Comparison of ENCODE assay signal across 25 mouse cellular contexts in the genomic region with DNA sequence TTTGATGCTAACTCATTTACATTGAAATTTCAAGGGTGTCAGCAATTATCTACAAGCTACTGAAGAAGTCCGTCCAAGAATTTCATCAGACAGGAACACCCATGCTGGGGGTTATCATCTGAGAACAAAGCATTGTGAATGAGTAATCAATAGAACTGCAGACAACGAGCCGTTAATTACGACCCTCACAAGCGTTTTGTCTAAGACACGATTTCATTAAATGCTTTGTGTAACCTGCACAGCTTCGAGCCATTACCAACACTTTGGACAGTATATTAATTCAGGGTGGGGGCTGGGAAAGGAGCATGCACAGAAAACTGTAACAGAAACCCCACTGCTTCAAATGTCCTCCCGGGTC.
DNase-seq lines count a peak whose midpoint lies in the region; ATAC-seq and TF ChIP-seq lines count a peak whose summit lies in the region.
"Had no signal": no experiment of that assay in that cellular context is flagged by ENCODE, and none has a peak within 500 bp of the region (broad histone marks: within the 10 kb centered on the region; RNA-seq: fewer than 3 reads in every experiment).

No protein-coding gene starts in this region.

- peak overlapping the region; percentile 6 for H3K27ac ChIP-seq in hindbrain, embryonic 13.5 days
- no peak overlapping the region for H3K27ac ChIP-seq in hindbrain, embryonic 10.5 days
- H3K27ac ChIP-seq in MEL (ENCODE audit: control insufficient read depth, low read depth, low read length), result peak overlapping the region; percentile 75
- H3K27ac ChIP-seq in liver, embryonic 16.5 days (ENCODE audit: low read length), result no peak overlapping the region
- H3K27ac ChIP-seq: embryonic facial prominence, embryonic 13.5 days; hindbrain, embryonic 12.5 days; kidney, embryonic 15.5 days; limb, embryonic 12.5 days; lung, embryonic 15.5 days had no signal

- no peak overlapping the region for H3K4me3 ChIP-seq in hindbrain, embryonic 13.5 days
- no peak overlapping the region for H3K4me3 ChIP-seq in hindbrain, embryonic 10.5 days
- H3K4me3 ChIP-seq in MEL (ENCODE audit: control insufficient read depth in 1 of 2, insufficient read depth in 1 of 2, low read depth in 2 of 2, low read length in 2 of 2), result peak overlapping the region; percentile 0 to 24; a peak in 1 of 4 replicates
- no peak overlapping the region for H3K4me3 ChIP-seq in liver, embryonic 16.5 days (ENCODE audit: low read depth, low read length)
- H3K4me3 ChIP-seq: embryonic facial prominence, embryonic 13.5 days; hindbrain, embryonic 12.5 days; kidney, embryonic 15.5 days; limb, embryonic 12.5 days; lung, embryonic 15.5 days; myocyte had no signal

- WGBS in hindbrain, embryonic 13.5 days, result 34% methylated on average over 8 of the region's 8 CpGs
- 77% methylated on average over 8 of the region's 8 CpGs for WGBS in hindbrain, embryonic 10.5 days
- WGBS in liver, embryonic 16.5 days (ENCODE audit: insufficient replicate concordance), result 32% methylated on average over 8 of the region's 8 CpGs

- DNase-seq in hindbrain, embryonic 10.5 days (ENCODE audit: low spot score), result no peak
- peak; percentile 50 for DNase-seq in MEL (ENCODE audit: low read depth, low spot score)
- DNase-seq in c-Kit-positive CD71-positive TER-119-negative erythroid progenitor cells, embryonic 14.5 days (ENCODE audit: low read depth), result peak; percentile 53
- no peak for DNase-seq in layer of hippocampus, adult 8-10 months (ENCODE audit: low spot score in 2 of 2)
- DNase-seq in cerebellum, adult 9-11 months, result no peak
- DNase-seq in testis, postnatal 10 days (ENCODE audit: low spot score), result no peak
- DNase-seq: adrenal gland, postnatal 25 days; B cell, adult 2 months; cerebellum, adult 9-10 months; gastrocnemius, postnatal 25 days; lung, postnatal 4 days; right cerebral cortex, postnatal 14 days; thymus, adult 18-20 months; thymus, postnatal 4 days had no signal

- ATAC-seq in hindbrain, embryonic 13.5 days (ENCODE audit: low FRiP score), result no peak
- peak; percentile 70 for ATAC-seq in liver, embryonic 16.5 days (ENCODE audit: low read depth)
- ATAC-seq: intestine, postnatal 0 days; Patski had no signal

- no peak for TF ChIP-seq POLR2A in MEL (IDR thresholded peaks at IDR 0.05; ENCODE audit: control insufficient read depth in 1 of 2, insufficient read depth in 1 of 2, low read depth in 1 of 2, low read length in 2 of 2, poor library complexity in 1 of 2)

- H3K4me2 ChIP-seq in hindbrain, embryonic 13.5 days, result no peak overlapping the region
- H3K4me2 ChIP-seq in liver, embryonic 16.5 days (ENCODE audit: low read depth, low read length), result peak overlapping the region; percentile 2; the same call in 1 of the 2 replicates
- H3K4me2 ChIP-seq: embryonic facial prominence, embryonic 13.5 days; hindbrain, embryonic 12.5 days; kidney, embryonic 15.5 days; limb, embryonic 12.5 days; lung, embryonic 15.5 days; midbrain, embryonic 11.5 days had no signal

- TF ChIP-seq RAD21 in MEL (IDR thresholded peaks at IDR 0.05; ENCODE audit: low read depth, low read length), result no peak

- H3K4me1 ChIP-seq in hindbrain, embryonic 13.5 days (replicated peaks), result peaks cover 4% of the 10 kb centered on the region
- H3K4me1 ChIP-seq in hindbrain, embryonic 10.5 days (replicated peaks), result 0 out of 2 replicates have a peak, but pooled peaks cover 3% of the 10 kb centered on the region
- peaks cover 13 to 38% of the 10 kb centered on the region in 2 experiments for H3K4me1 ChIP-seq in MEL (ENCODE audit: control insufficient read depth in 1 of 2, insufficient read depth in 2 of 2, low read length in 2 of 2)
- no peaks in the 10 kb centered on the region; the same call in 1 of the 2 replicates for H3K4me1 ChIP-seq in liver, embryonic 16.5 days (ENCODE audit: control insufficient read depth, low read depth, low read length)
- H3K4me1 ChIP-seq: embryonic facial prominence, embryonic 13.5 days; kidney, embryonic 15.5 days; limb, embryonic 12.5 days; lung, embryonic 15.5 days had no signal

- H3K9ac ChIP-seq in hindbrain, embryonic 13.5 days, result no peak overlapping the region
- H3K9ac ChIP-seq in MEL (ENCODE audit: control insufficient read depth, low read depth, low read length, poor library complexity, severe bottlenecking), result peak overlapping the region; percentile 29
- no peak overlapping the region for H3K9ac ChIP-seq in liver, embryonic 16.5 days (ENCODE audit: low read depth, low read length)
- H3K9ac ChIP-seq: embryonic facial prominence, embryonic 13.5 days; hindbrain, embryonic 12.5 days; kidney, embryonic 15.5 days; limb, embryonic 12.5 days; lung, embryonic 15.5 days had no signal

- peak; percentile 71 to 84 for TF ChIP-seq EP300 in MEL (IDR thresholded peaks at IDR 0.05; ENCODE audit: low read depth in 1 of 2, low read length in 2 of 2)

- no peak for TF ChIP-seq CTCF in MEL (IDR thresholded peaks at IDR 0.05 in 2 of 3, conservative IDR thresholded peaks at IDR 0.05 in 1 of 3; ENCODE audit: control insufficient read depth in 1 of 3, insufficient read depth in 1 of 3, low read depth in 2 of 3, low read length in 3 of 3, poor library complexity in 1 of 3, severe bottlenecking in 1 of 3)

- H3K27me3 ChIP-seq in hindbrain, embryonic 13.5 days, result no peaks in the 10 kb centered on the region
- H3K27me3 ChIP-seq in hindbrain, embryonic 10.5 days (ENCODE audit: insufficient read depth, poor library complexity, severe bottlenecking), result no peaks in the 10 kb centered on the region
- no peaks in the 10 kb centered on the region for H3K27me3 ChIP-seq in MEL (ENCODE audit: control insufficient read depth in 1 of 2, insufficient read depth in 2 of 2, low read length in 2 of 2)
- no peaks in the 10 kb centered on the region for H3K27me3 ChIP-seq in liver, embryonic 16.5 days (ENCODE audit: control insufficient read depth, insufficient read depth, low read depth, low read length)
- H3K27me3 ChIP-seq: embryonic facial prominence, embryonic 13.5 days; hindbrain, embryonic 12.5 days; kidney, embryonic 15.5 days; limb, embryonic 12.5 days; lung, embryonic 15.5 days; Patski had no signal

- H3K36me3 ChIP-seq in hindbrain, embryonic 13.5 days, result no peaks in the 10 kb centered on the region
- no peaks in the 10 kb centered on the region for H3K36me3 ChIP-seq in hindbrain, embryonic 10.5 days
- H3K36me3 ChIP-seq in MEL (ENCODE audit: control insufficient read depth in 1 of 2, insufficient read depth in 2 of 2, low read length in 2 of 2), result peaks cover 0 to 45% of the 10 kb centered on the region in 2 experiments; a peak in 3 of 4 replicates
- no peaks in the 10 kb centered on the region for H3K36me3 ChIP-seq in liver, embryonic 16.5 days (ENCODE audit: control insufficient read depth, insufficient read depth)
- H3K36me3 ChIP-seq: embryonic facial prominence, embryonic 13.5 days; hindbrain, embryonic 12.5 days; kidney, embryonic 15.5 days; limb, embryonic 12.5 days; lung, embryonic 15.5 days had no signal

- no peaks in the 10 kb centered on the region for H3K9me3 ChIP-seq in hindbrain, embryonic 13.5 days
- no peaks in the 10 kb centered on the region for H3K9me3 ChIP-seq in hindbrain, embryonic 10.5 days
- no peaks in the 10 kb centered on the region for H3K9me3 ChIP-seq in MEL (replicated peaks; ENCODE audit: insufficient read depth, low read length)
- no peaks in the 10 kb centered on the region for H3K9me3 ChIP-seq in liver, embryonic 16.5 days (replicated peaks; ENCODE audit: control insufficient read depth, low read length)
- H3K9me3 ChIP-seq: embryonic facial prominence, embryonic 13.5 days; hindbrain, embryonic 12.5 days; kidney, embryonic 15.5 days; limb, embryonic 12.5 days; lung, embryonic 15.5 days had no signal

- H3K79me2 ChIP-seq in MEL (ENCODE audit: control insufficient read depth, insufficient read depth, low read length, poor library complexity), result no peaks in the 10 kb centered on the region

TF ChIP-seq in MEL, 35 proteins besides CTCF, POLR2A, EP300 and RAD21 (continues in another document):
- TF ChIP-seq MXI1 (IDR thresholded peaks at IDR 0.05; ENCODE audit: low read depth, low read length) (no peak), NRF1 (IDR thresholded peaks at IDR 0.05; ENCODE audit: insufficient read depth, low read depth, low read length, poor library complexity, severe bottlenecking) (no peak), MAFK (IDR thresholded peaks at IDR 0.05; ENCODE audit: borderline replicate concordance, low read depth, low read length) (no peak; the same call in 1 of the 2 replicates), E2F4 (IDR thresholded peaks at IDR 0.05; ENCODE audit: borderline replicate concordance, low read depth, low read length) (no peak), MYB (IDR thresholded peaks at IDR 0.05; ENCODE audit: low read depth, low read length) (no peak), ZKSCAN1 (IDR thresholded peaks at IDR 0.05; ENCODE audit: low read depth, low read length) (no peak), POLR2AphosphoS2 (IDR thresholded peaks at IDR 0.05; ENCODE audit: low read length) (no peak), ZMIZ1 (IDR thresholded peaks at IDR 0.05; ENCODE audit: low read depth, low read length) (no peak), CHD1 (IDR thresholded peaks at IDR 0.05; ENCODE audit: low read depth, low read length) (0 out of 2 replicates have a peak, but pooled peaks have one; percentile 10), MYC (IDR thresholded peaks at IDR 0.05; ENCODE audit: low read depth, low read length) (no peak), ETS1 (IDR thresholded peaks at IDR 0.05; ENCODE audit: low read depth, low read length) (peak; percentile 22; the same call in 1 of the 2 replicates), USF2 (IDR thresholded peaks at IDR 0.05; ENCODE audit: borderline replicate concordance in 1 of 2, insufficient read depth in 1 of 2, low read depth in 1 of 2, low read length in 2 of 2) (no peak), JUND (IDR thresholded peaks at IDR 0.05; ENCODE audit: low read depth, low read length) (no peak), SIN3A (IDR thresholded peaks at IDR 0.05; ENCODE audit: low read length) (no peak; the same call in none of the 2 replicates), SMC3 (IDR thresholded peaks at IDR 0.05; ENCODE audit: low read depth, low read length) (no peak), NELFE (IDR thresholded peaks at IDR 0.05; ENCODE audit: low read depth, low read length) (no peak), UBTF (IDR thresholded peaks at IDR 0.05; ENCODE audit: borderline replicate concordance, insufficient read depth, low read depth, low read length) (no peak), RCOR1 (IDR thresholded peaks at IDR 0.05; ENCODE audit: low read depth, low read length) (no peak), ZC3H11A (IDR thresholded peaks at IDR 0.05; ENCODE audit: low read depth, low read length) (no peak), ELF1 (IDR thresholded peaks at IDR 0.05; ENCODE audit: low read depth, low read length) (no peak), GATA1 (IDR thresholded peaks at IDR 0.05; ENCODE audit: low read depth, low read length) (peak; percentile 65), CHD2 (IDR thresholded peaks at IDR 0.05; ENCODE audit: low read length) (no peak), BHLHE40 (IDR thresholded peaks at IDR 0.05; ENCODE audit: borderline replicate concordance, low read depth, low read length) (no peak), USF1 (IDR thresholded peaks at IDR 0.05; ENCODE audit: low read depth, low read length) (no peak)

Comparison
In these comparisons a context has a peak if more than half of its experiments do, and no peak if none do; other contexts are left out.
1. H3K27ac ChIP-seq: peak in hindbrain, embryonic 13.5 days (single experiment) and MEL (single experiment); none in hindbrain, embryonic 10.5 days (single experiment) and liver, embryonic 16.5 days (single experiment).
2. H3K4me3 ChIP-seq: peak in MEL (2 of 2); none in hindbrain, embryonic 13.5 days (single experiment), hindbrain, embryonic 10.5 days (single experiment) and liver, embryonic 16.5 days (single experiment).
3. DNase-seq: peak in MEL (single experiment) and c-Kit-positive CD71-positive TER-119-negative erythroid progenitor cells, embryonic 14.5 days (single experiment); none in hindbrain, embryonic 10.5 days (single experiment), layer of hippocampus, adult 8-10 months (0 of 2), cerebellum, adult 9-11 months (single experiment) and testis, postnatal 10 days (single experiment).